Mouse (Mus musculus) kidney, adult 2 months (tissue): ENCODE measurements at regions not wholly inside any gene's neighbourhood (a gene's known extent, or its start where the extent isn't known, plus 50 kb on each side); places are given as distances from the start of the nearest gene placed in this dataset.

Source experiments
- CTCF ChIP-seq: fragments of 200-500 bp; conservative IDR thresholded peaks from 2 replicates; pipeline ENCODE4 v1.5.1; 2011; ENCODE audit warnings: low read depth, mild to moderate bottlenecking, control low read depth, low read length, moderate library complexity, mixed read lengths; ENCODE audit not compliant: insufficient read depth, insufficient read length
- POLR2A ChIP-seq: fragments of 200-500 bp; IDR thresholded peaks from one replicate; pipeline ENCODE4 v1.6.1; 2011; ENCODE audit warnings: low read depth, low read length, control low read depth

DNA sequence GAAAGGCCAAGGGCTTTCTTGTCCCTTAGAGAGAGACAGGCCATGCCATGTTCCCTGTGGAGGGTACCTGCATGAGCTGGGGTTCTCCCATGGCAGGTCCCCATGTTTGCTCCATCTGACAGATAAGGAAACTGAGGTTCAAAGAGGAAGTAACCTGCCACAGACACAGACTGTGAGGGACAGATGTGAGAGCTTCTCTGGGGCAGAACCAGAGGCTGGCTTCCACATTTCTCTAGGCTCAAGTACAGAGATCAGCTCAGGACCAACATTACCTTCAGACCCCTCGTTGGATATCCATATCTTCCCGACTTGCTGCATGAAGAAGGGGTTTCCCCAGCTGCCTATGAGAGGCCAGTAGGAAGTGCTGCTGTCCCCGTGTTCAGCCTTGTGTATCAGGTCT lies 91.6 kb upstream of the Id2 start:
- TF ChIP-seq CTCF = no peak
- no peak for TF ChIP-seq POLR2A
